Mouse (Mus musculus) CH12.LX (cell line): ENCODE results near the gene Klf7. TPM values are rescaled to one million over a fixed set of nuclear protein-coding genes. Genes with fewer than 3 reads are reported as not detected.

Experiments used
- DNase-seq: peaks from one replicate; pipeline ENCODE4 v3.0.0-alpha.2; 2013; ENCODE audit errors: extremely low read depth
- H3K27ac ChIP-seq: 2 replicates; pipeline ENCODE4 v1.5.1; 2012; ENCODE audit warnings: low read depth, mild to moderate bottlenecking, control low read depth, moderate library complexity; ENCODE audit not compliant: insufficient read depth
- H3K27me3 ChIP-seq: replicated peaks from 2 replicates; pipeline ENCODE3; 2012; ENCODE audit warnings: inconsistent platforms
- H3K36me3 ChIP-seq, 2 experiments: replicated peaks in 1 of 2; 2 replicates each; pipeline versions ENCODE3 to v1.6.1; 2012; ENCODE audit warnings: inconsistent platforms in 1 of 2, low read length in 1 of 2, mild to moderate bottlenecking in 1 of 2, mixed read lengths in 1 of 2, moderate library complexity in 1 of 2; ENCODE audit not compliant: control insufficient read depth in 1 of 2, insufficient read depth in 1 of 2
- H3K4me1 ChIP-seq, 2 experiments: 2 replicates each; pipeline ENCODE4 v1.6.1; 2012; ENCODE audit warnings: inconsistent platforms in 1 of 2, moderate library complexity in 1 of 2; ENCODE audit not compliant: insufficient read depth in 2 of 2, control insufficient read depth in 1 of 2
- H3K4me2 ChIP-seq: 2 replicates; pipeline ENCODE4 v1.6.1; 2012; ENCODE audit warnings: low read depth, mild to moderate bottlenecking, control low read depth; ENCODE audit not compliant: poor library complexity, insufficient read depth, severe bottlenecking
- H3K4me3 ChIP-seq, 3 experiments: fragments of 150-350 bp in 1 of 3; sonication (generic) in 1 of 3; replicated peaks in 1 of 3; 2 replicates each; pipeline versions ENCODE3 to v1.5.1; 2011 to 2012; ENCODE audit warnings: low read depth in 2 of 3, low read length in 2 of 3, mild to moderate bottlenecking in 2 of 3, moderate library complexity in 2 of 3, control low read depth in 1 of 3, improper control_type of control experiment in 1 of 3, inconsistent platforms in 1 of 3, mixed read lengths in 1 of 3; ENCODE audit not compliant: poor library complexity in 1 of 3
- H3K79me2 ChIP-seq: replicated peaks from 2 replicates; pipeline ENCODE4 v1.6.1; 2012; ENCODE audit warnings: mild to moderate bottlenecking, moderate library complexity; ENCODE audit not compliant: control insufficient read depth, poor library complexity, insufficient read depth, severe bottlenecking; ENCODE audit errors: extremely low read depth
- H3K9ac ChIP-seq: 2 replicates; pipeline ENCODE4 v1.6.1; 2012; ENCODE audit warnings: low read depth, mild to moderate bottlenecking, control low read depth, moderate library complexity; ENCODE audit not compliant: insufficient read depth
- H3K9me3 ChIP-seq: replicated peaks from 2 replicates; pipeline ENCODE3; 2012; ENCODE audit warnings: low read length, inconsistent platforms, mixed read lengths
- BHLHE40 ChIP-seq: IDR thresholded peaks from 2 replicates; pipeline ENCODE4 v1.6.1; 2011; ENCODE audit warnings: mild to moderate bottlenecking, low read depth, low read length, improper control_type of control experiment
- EP300 ChIP-seq: IDR thresholded peaks from 2 replicates; pipeline ENCODE4 v1.6.1; 2011; ENCODE audit warnings: low read length, improper control_type of control experiment
- JUN ChIP-seq: IDR thresholded peaks from 2 replicates; pipeline ENCODE4 v1.6.1; 2011; ENCODE audit warnings: low read depth, mild to moderate bottlenecking, low read length, improper control_type of control experiment, moderate library complexity; ENCODE audit not compliant: insufficient read depth
- JUND ChIP-seq: conservative IDR thresholded peaks from 2 replicates; pipeline ENCODE4 v1.6.1; 2011; ENCODE audit warnings: low read depth, low read length, improper control_type of control experiment
- KAT2A ChIP-seq: IDR thresholded peaks from 2 replicates; pipeline ENCODE4 v1.6.1; 2012; ENCODE audit warnings: low read length, improper control_type of control experiment, inconsistent platforms; ENCODE audit not compliant: insufficient replicate concordance
- MAX ChIP-seq: IDR thresholded peaks from 2 replicates; pipeline ENCODE4 v1.6.1; 2011; ENCODE audit warnings: low read length, improper control_type of control experiment
- MAZ ChIP-seq: IDR thresholded peaks from 2 replicates; pipeline ENCODE4 v1.6.1; 2012; ENCODE audit warnings: low read depth, mild to moderate bottlenecking, inconsistent platforms, low read length, improper control_type of control experiment, moderate library complexity
- MEF2A ChIP-seq: IDR thresholded peaks from 2 replicates; pipeline ENCODE4 v1.6.1; 2014; ENCODE audit warnings: low read depth, mild to moderate bottlenecking, inconsistent platforms, low read length, improper control_type of control experiment, borderline replicate concordance
- MXI1 ChIP-seq: IDR thresholded peaks from 2 replicates; pipeline ENCODE4 v1.6.1; 2011; ENCODE audit warnings: mild to moderate bottlenecking, low read depth, low read length, improper control_type of control experiment
- MYC ChIP-seq: IDR thresholded peaks from 2 replicates; pipeline ENCODE4 v1.6.1; 2011; ENCODE audit warnings: low read depth, mild to moderate bottlenecking, improper control_type of control experiment, low read length
- NELFE ChIP-seq: IDR thresholded peaks from 2 replicates; pipeline ENCODE4 v1.6.1; 2011; ENCODE audit warnings: low read depth, low read length, improper control_type of control experiment
- NRF1 ChIP-seq: IDR thresholded peaks from 2 replicates; pipeline ENCODE4 v1.6.1; 2014; ENCODE audit warnings: low read depth, mild to moderate bottlenecking, inconsistent platforms, low read length, improper control_type of control experiment, moderate library complexity
- PAX5 ChIP-seq: IDR thresholded peaks from 2 replicates; pipeline ENCODE4 v1.6.1; 2012; ENCODE audit warnings: low read length, inconsistent platforms, mixed read lengths
- POLR2A ChIP-seq: IDR thresholded peaks from 2 replicates; pipeline ENCODE4 v1.6.1; 2011; ENCODE audit warnings: low read depth, mild to moderate bottlenecking, improper control_type of control experiment, low read length
- POLR2AphosphoS2 ChIP-seq: IDR thresholded peaks from 2 replicates; pipeline ENCODE4 v1.6.1; 2011; ENCODE audit warnings: low read depth, low read length, improper control_type of control experiment
- RAD21 ChIP-seq: IDR thresholded peaks from 2 replicates; pipeline ENCODE4 v1.6.1; 2011; ENCODE audit warnings: low read depth, mild to moderate bottlenecking, low read length, improper control_type of control experiment, moderate library complexity
- SIN3A ChIP-seq: IDR thresholded peaks from 2 replicates; pipeline ENCODE4 v1.6.1; 2012; ENCODE audit warnings: low read length, improper control_type of control experiment, inconsistent platforms
- UBTF ChIP-seq: IDR thresholded peaks from 2 replicates; pipeline ENCODE4 v1.6.1; 2012; ENCODE audit warnings: low read depth, mild to moderate bottlenecking, inconsistent platforms, low read length, improper control_type of control experiment, moderate library complexity
- USF1 ChIP-seq: IDR thresholded peaks from 2 replicates; pipeline ENCODE4 v1.6.1; 2014; ENCODE audit warnings: low read depth, mild to moderate bottlenecking, inconsistent platforms, low read length, improper control_type of control experiment
- USF2 ChIP-seq: conservative IDR thresholded peaks from 2 replicates; pipeline ENCODE4 v1.6.1; 2011; ENCODE audit warnings: low read depth, low read length, improper control_type of control experiment
- ZC3H11A ChIP-seq: IDR thresholded peaks from 2 replicates; pipeline ENCODE4 v1.6.1; 2012; ENCODE audit warnings: low read depth, mild to moderate bottlenecking, inconsistent platforms, low read length, improper control_type of control experiment
- ZMIZ1 ChIP-seq: IDR thresholded peaks from 2 replicates; pipeline ENCODE4 v1.6.1; 2012; ENCODE audit warnings: low read depth, mild to moderate bottlenecking, inconsistent platforms, low read length, improper control_type of control experiment
- dilution Hi-C: fragments of 300-500 bp; cut with MboI; formaldehyde crosslinking; loops from 2 replicates; pipeline ENCODE4 v1.14.3; 2020; ENCODE audit warnings: low sequenced_read_pairs; ENCODE audit not compliant: extremely low pct_unique_long_range_greater_than_20kb, extremely low pct_ligation_motif_present
- in situ Hi-C: fragments of 300-500 bp; cut with MboI; formaldehyde crosslinking; loops from 3 replicates; pipeline ENCODE4 v1.14.3; 2019; ENCODE audit warnings: low sequenced_read_pairs, low pct_ligation_motif_present, low pct_unique_long_range_greater_than_20kb, mixed read lengths
- polyA plus RNA-seq: library from polyadenylated mRNA; unstranded; fragments of >175 nt; gene quantifications from 2 replicates; pipeline ENCODE4 v1.2.1, GENCODE M21; 2012; ENCODE audit warnings: low read depth; ENCODE audit not compliant: insufficient read length
- total RNA-seq, 2 experiments: library from RNA; depleted of rRNA; stranded (reverse); fragments of 300-350 nt in 1 of 2; fragments of >200 nt in 1 of 2; gene quantifications; 2 replicates each; pipeline ENCODE4 v1.2.3; 2012 to 2014

The Klf7 gene
- total and polyA plus RNA-seq, 3 experiments = 4.3 to 6.5 (median 6.2) TPM

DNA sequence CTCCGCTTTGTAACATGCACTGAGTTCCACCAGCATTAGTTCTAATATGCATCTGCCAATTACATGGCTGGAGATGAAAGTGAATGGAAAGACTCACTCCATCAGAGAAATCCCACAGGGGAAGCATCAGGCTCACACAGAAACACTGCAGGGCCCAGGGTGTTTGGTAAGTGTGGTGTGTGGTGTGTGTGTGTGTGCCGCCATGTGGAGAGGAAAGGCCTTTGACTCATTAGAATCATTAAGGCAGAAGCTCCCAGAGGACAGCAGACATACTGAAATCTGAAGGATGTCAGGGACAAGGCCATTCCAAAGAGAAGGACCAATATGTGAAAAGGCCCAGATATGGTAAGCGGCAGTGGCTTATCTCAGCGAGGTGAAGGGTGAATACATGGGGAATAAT, 66.9 kb downstream of the Klf7 start:
- TF ChIP-seq MXI1 = no peak
- TF ChIP-seq USF2 = no peak
- TF ChIP-seq BHLHE40 = no peak
- TF ChIP-seq JUND = no peak
- TF ChIP-seq POLR2AphosphoS2 = no peak
- no peak for TF ChIP-seq ZC3H11A
- no peak for TF ChIP-seq MEF2A
- TF ChIP-seq MAZ = no peak
- TF ChIP-seq NELFE = no peak
- no peak for TF ChIP-seq MAX
- TF ChIP-seq RAD21 = no peak
- no peak for TF ChIP-seq POLR2A
- no peak for TF ChIP-seq SIN3A
- TF ChIP-seq KAT2A = no peak
- TF ChIP-seq USF1 = no peak
- TF ChIP-seq EP300 = no peak
- TF ChIP-seq JUN = no peak
- dilution Hi-C loops (no loop called here), in situ Hi-C loops (no loop called here)
- H3K4me2 ChIP-seq = no peak overlapping the region
- H3K27ac ChIP-seq = no peak overlapping the region
- H3K9ac ChIP-seq = no peak overlapping the region
- H3K36me3 ChIP-seq = peaks cover 2 to 56% of the 10 kb centered on the region in 2 experiments
- no peaks in the 10 kb centered on the region for H3K27me3 ChIP-seq
- DNase-seq = no peak
- no peak overlapping the region for H3K4me3 ChIP-seq
- H3K9me3 ChIP-seq = peaks cover 7% of the 10 kb centered on the region
- peaks cover 0 to 10% of the 10 kb centered on the region in 2 experiments; a peak in 2 of 4 replicates for H3K4me1 ChIP-seq
- H3K79me2 ChIP-seq = no peaks in the 10 kb centered on the region

- TF ChIP-seq EP300 = no peak
- no peak for TF ChIP-seq UBTF
- TF ChIP-seq MYC = no peak
- no peak for TF ChIP-seq ZMIZ1
- TF ChIP-seq NRF1 = no peak
- TF ChIP-seq MXI1 = no peak
- no peak for TF ChIP-seq SIN3A
- TF ChIP-seq PAX5 = no peak
- TF ChIP-seq USF1 = no peak
- DNase-seq = no peak
- peaks cover 11 to 31% of the 10 kb centered on the region in 2 experiments; a peak in 3 of 4 replicates for H3K4me1 ChIP-seq
- H3K9ac ChIP-seq = no peak overlapping the region
- peaks cover 2% of the 10 kb centered on the region for H3K9me3 ChIP-seq
- no peak overlapping the region for H3K4me3 ChIP-seq
- H3K27ac ChIP-seq = no peak overlapping the region
- dilution Hi-C loops (no loop called here), in situ Hi-C loops (no loop called here)
- peaks cover 0 to 35% of the 10 kb centered on the region in 2 experiments for H3K36me3 ChIP-seq
- H3K79me2 ChIP-seq = no peaks in the 10 kb centered on the region
- no peaks in the 10 kb centered on the region for H3K27me3 ChIP-seq
- no peak overlapping the region for H3K4me2 ChIP-seq
These were observed 69.9 kb downstream of the Klf7 start for GRCm38 (mm10) chr1:64052069-64052750.
